Mouse (Mus musculus): Measurements from ENCODE around the gene Prkch.

DNA sequence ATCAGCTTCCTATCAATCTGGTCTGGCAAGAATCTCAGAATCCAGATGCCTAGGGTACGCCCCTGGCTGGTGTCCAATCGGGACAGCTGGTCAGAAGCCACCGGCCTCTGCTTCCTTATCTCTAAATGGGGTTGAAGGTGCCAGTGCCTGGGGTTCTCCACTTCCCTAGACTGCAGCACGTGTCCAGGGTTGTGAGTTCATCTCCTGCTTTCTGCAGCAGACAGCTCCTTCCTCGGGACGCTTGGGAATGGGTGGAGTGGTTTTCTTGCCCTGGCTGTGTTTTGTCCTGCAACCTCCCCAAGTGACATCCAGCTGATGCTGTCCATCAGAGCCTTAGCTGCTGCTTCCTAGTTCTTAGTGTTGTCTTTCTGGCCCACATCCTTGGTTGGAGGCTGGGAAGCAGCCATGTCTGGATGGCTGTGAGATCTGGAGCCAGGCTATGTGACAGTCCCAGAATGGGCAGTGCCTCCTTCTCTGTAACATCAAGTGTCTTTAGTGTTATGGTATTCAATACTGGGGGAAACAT is 116.0 kb downstream of the Prkch start:
- TF ChIP-seq POLR2A (IDR thresholded peaks at IDR 0.05; ENCODE audit: borderline replicate concordance, insufficient read depth, low read length) (no peak), CTCF (IDR thresholded peaks at IDR 0.05; ENCODE audit: borderline replicate concordance, insufficient read depth, low read depth, low read length) (no peak)
